Mouse (Mus musculus): ENCODE results near the gene 1700029F12Rik. TPM values are rescaled to one million over a fixed set of nuclear protein-coding genes. Genes with fewer than 3 reads are reported as not detected.

1700029F12Rik gene
- total and polyA plus RNA-seq, 3 experiments = not detected

DNA sequence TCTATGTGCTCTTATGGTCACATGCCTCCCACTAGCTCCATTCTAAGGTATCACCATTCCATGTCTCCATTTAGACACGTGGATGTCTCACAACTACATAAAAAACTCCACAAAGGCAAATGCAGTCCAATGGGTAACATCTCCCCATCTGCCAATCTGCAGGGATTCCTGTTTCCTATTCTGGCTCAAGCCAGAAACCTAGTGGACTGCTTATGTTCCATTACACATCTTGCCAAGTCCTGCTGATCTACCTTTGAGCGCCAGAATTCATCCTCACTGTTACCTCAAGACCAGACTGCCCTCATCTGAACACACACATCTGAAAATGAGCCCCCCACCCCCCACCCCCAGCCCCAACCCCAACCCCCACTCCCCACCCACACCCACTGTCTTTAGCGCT, 28.0 kb upstream of the 1700029F12Rik start:
- dilution Hi-C loops (cut with MboI; ENCODE audit: extremely low pct_ligation_motif_present, extremely low pct_unique_long_range_greater_than_20kb, low sequenced_read_pairs) (no loop called here), in situ Hi-C loops (cut with MboI; ENCODE audit: low pct_ligation_motif_present, low pct_unique_long_range_greater_than_20kb, low sequenced_read_pairs) (no loop called here)
- Histone ChIP-seq H3K27ac (ENCODE audit: insufficient read depth, low read depth) (no peak overlapping the region), H3K36me3 (replicated peaks in 1 of 2; ENCODE audit: control insufficient read depth in 1 of 2, insufficient read depth in 1 of 2, low read length in 1 of 2) (no peaks in the 10 kb centered on the region), H3K4me1 (ENCODE audit: control insufficient read depth in 1 of 2, insufficient read depth in 2 of 2) (peaks cover 0 to 5% of the 10 kb centered on the region in 2 experiments; a peak in 2 of 4 replicates), H3K4me3 (replicated peaks in 1 of 3; ENCODE audit: low read depth in 2 of 3, low read length in 2 of 3, poor library complexity in 1 of 3) (no peak overlapping the region), H3K79me2 (replicated peaks; ENCODE audit: control insufficient read depth, extremely low read depth, insufficient read depth, poor library complexity, severe bottlenecking) (no peaks in the 10 kb centered on the region), H3K27me3 (replicated peaks) (no peaks in the 10 kb centered on the region), H3K9ac (ENCODE audit: insufficient read depth, low read depth) (no peak overlapping the region), H3K9me3 (replicated peaks; ENCODE audit: low read length) (no peaks in the 10 kb centered on the region), H3K4me2 (ENCODE audit: insufficient read depth, low read depth, poor library complexity, severe bottlenecking) (no peak overlapping the region)
- TF ChIP-seq BHLHE40 (IDR thresholded peaks at IDR 0.05; ENCODE audit: low read depth, low read length) (no peak), CHD2 (IDR thresholded peaks at IDR 0.05; ENCODE audit: low read length) (no peak), TCF12 (IDR thresholded peaks at IDR 0.05; ENCODE audit: low read depth, low read length) (no peak), USF1 (IDR thresholded peaks at IDR 0.05; ENCODE audit: low read depth, low read length) (no peak), CHD1 (IDR thresholded peaks at IDR 0.05; ENCODE audit: low read depth, low read length) (no peak), MEF2A (IDR thresholded peaks at IDR 0.05; ENCODE audit: borderline replicate concordance, low read depth, low read length) (no peak), JUN (IDR thresholded peaks at IDR 0.05; ENCODE audit: insufficient read depth, low read depth, low read length) (no peak), MAZ (IDR thresholded peaks at IDR 0.05; ENCODE audit: low read depth, low read length) (no peak), MYC (IDR thresholded peaks at IDR 0.05; ENCODE audit: low read depth, low read length) (no peak), MXI1 (IDR thresholded peaks at IDR 0.05; ENCODE audit: low read depth, low read length) (no peak), MAX (IDR thresholded peaks at IDR 0.05; ENCODE audit: low read length) (no peak), UBTF (IDR thresholded peaks at IDR 0.05; ENCODE audit: low read depth, low read length) (no peak), RCOR1 (conservative IDR thresholded peaks at IDR 0.05; ENCODE audit: low read depth, low read length) (no peak), MAFK (IDR thresholded peaks at IDR 0.05; ENCODE audit: insufficient replicate concordance, low read length) (no peak), EP300 (IDR thresholded peaks at IDR 0.05; ENCODE audit: low read length) (no peak), ZC3H11A (IDR thresholded peaks at IDR 0.05; ENCODE audit: low read depth, low read length) (no peak), SMC3 (IDR thresholded peaks at IDR 0.05; ENCODE audit: low read depth, low read length) (no peak), GABPA (IDR thresholded peaks at IDR 0.05; ENCODE audit: insufficient replicate concordance, low read depth, low read length) (no peak)
- DNase-seq (ENCODE audit: extremely low read depth) = no peak

DNA sequence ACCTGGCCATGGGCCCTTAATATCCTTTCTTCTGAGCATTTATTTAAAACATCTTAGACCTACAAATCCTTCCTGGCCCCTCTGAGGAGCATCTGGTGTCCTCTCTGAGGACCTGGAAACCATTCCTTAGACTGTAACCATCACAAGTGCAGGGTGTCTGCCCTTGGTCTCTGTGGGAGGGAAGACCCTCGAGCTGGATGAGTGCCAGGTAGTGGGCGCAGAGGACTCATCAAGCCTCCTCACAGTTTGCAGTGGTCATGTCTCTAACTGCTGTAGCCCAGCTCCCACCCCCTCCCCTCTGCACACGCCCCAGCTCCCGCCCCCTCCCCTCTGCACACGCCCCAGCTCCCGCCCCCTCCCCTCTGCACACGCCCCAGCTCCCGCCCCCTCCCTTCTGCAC, 26.2 kb upstream of the 1700029F12Rik start:
- no peaks in the 10 kb centered on the region for H3K27me3 ChIP-seq (replicated peaks)
- no peaks in the 10 kb centered on the region for H3K36me3 ChIP-seq (replicated peaks in 1 of 2; ENCODE audit: control insufficient read depth in 1 of 2, insufficient read depth in 1 of 2, low read length in 1 of 2)
- peaks cover 0 to 5% of the 10 kb centered on the region in 2 experiments; a peak in 2 of 4 replicates for H3K4me1 ChIP-seq (ENCODE audit: control insufficient read depth in 1 of 2, insufficient read depth in 2 of 2)
- no peak overlapping the region for H3K9ac ChIP-seq (ENCODE audit: insufficient read depth, low read depth)
- DNase-seq (ENCODE audit: extremely low read depth) = no peak
- H3K4me2 ChIP-seq (ENCODE audit: insufficient read depth, low read depth, poor library complexity, severe bottlenecking) = no peak overlapping the region
- H3K27ac ChIP-seq (ENCODE audit: insufficient read depth, low read depth) = no peak overlapping the region
- no peak for TF ChIP-seq MAX (IDR thresholded peaks at IDR 0.05; ENCODE audit: low read length)
- no peak for TF ChIP-seq HCFC1 (IDR thresholded peaks at IDR 0.05; ENCODE audit: low read depth, low read length)
- TF ChIP-seq ZMIZ1 (IDR thresholded peaks at IDR 0.05; ENCODE audit: low read depth, low read length) = no peak
- TF ChIP-seq ELF1 (IDR thresholded peaks at IDR 0.05; ENCODE audit: low read depth, low read length) = no peak
- no peak for TF ChIP-seq NELFE (IDR thresholded peaks at IDR 0.05; ENCODE audit: low read depth, low read length)
- TF ChIP-seq EP300 (IDR thresholded peaks at IDR 0.05; ENCODE audit: low read length) = no peak
- TF ChIP-seq MAFK (IDR thresholded peaks at IDR 0.05; ENCODE audit: insufficient replicate concordance, low read length) = no peak
- no peak for TF ChIP-seq MYC (IDR thresholded peaks at IDR 0.05; ENCODE audit: low read depth, low read length)
- no peak for TF ChIP-seq POLR2AphosphoS2 (IDR thresholded peaks at IDR 0.05; ENCODE audit: low read depth, low read length)
- no peak for TF ChIP-seq JUN (IDR thresholded peaks at IDR 0.05; ENCODE audit: insufficient read depth, low read depth, low read length)
- no peak for TF ChIP-seq JUND (conservative IDR thresholded peaks at IDR 0.05; ENCODE audit: low read depth, low read length)
- no peak for TF ChIP-seq POLR2A (IDR thresholded peaks at IDR 0.05; ENCODE audit: low read depth, low read length)
- TF ChIP-seq USF2 (conservative IDR thresholded peaks at IDR 0.05; ENCODE audit: low read depth, low read length) = no peak
- TF ChIP-seq BHLHE40 (IDR thresholded peaks at IDR 0.05; ENCODE audit: low read depth, low read length) = no peak
- no peak for TF ChIP-seq TCF12 (IDR thresholded peaks at IDR 0.05; ENCODE audit: low read depth, low read length)
- no peak for TF ChIP-seq USF1 (IDR thresholded peaks at IDR 0.05; ENCODE audit: low read depth, low read length)
- TF ChIP-seq ZKSCAN1 (IDR thresholded peaks at IDR 0.05; ENCODE audit: borderline replicate concordance, low read depth, low read length) = no peak
- dilution Hi-C loops (cut with MboI; ENCODE audit: extremely low pct_ligation_motif_present, extremely low pct_unique_long_range_greater_than_20kb, low sequenced_read_pairs) = no loop called here
- H3K4me3 ChIP-seq (replicated peaks in 1 of 3; ENCODE audit: low read depth in 2 of 3, low read length in 2 of 3, poor library complexity in 1 of 3) = no peak overlapping the region
- H3K79me2 ChIP-seq (replicated peaks; ENCODE audit: control insufficient read depth, extremely low read depth, insufficient read depth, poor library complexity, severe bottlenecking) = no peaks in the 10 kb centered on the region
- in situ Hi-C loops (cut with MboI; ENCODE audit: low pct_ligation_motif_present, low pct_unique_long_range_greater_than_20kb, low sequenced_read_pairs) = no loop called here
- no peaks in the 10 kb centered on the region for H3K9me3 ChIP-seq (replicated peaks; ENCODE audit: low read length)

Measured in CH12.LX (cell line).